Mouse (Mus musculus) heart, embryonic 15.5 days (tissue): ENCODE results near the gene Fbxo8. TPM values are rescaled to one million over a fixed set of nuclear protein-coding genes. Genes with fewer than 3 reads are reported as not detected.

ENCODE experiments used
- ATAC-seq: fragments of 200-750 bp; cut with Nextera tagmentation; replicated peaks from 2 replicates; pipeline ENCODE4 v1.8.0; 2017; ENCODE audit warnings: low read depth, moderate TSS enrichment; ENCODE audit not compliant: insufficient number of reproducible peaks, insufficient read depth, low FRiP score
- H3K27ac ChIP-seq: fragments of 300-500 bp; sonication (generic); 2 replicates; pipeline ENCODE4 v1.5.1; 2015; ENCODE audit warnings: mild to moderate bottlenecking, inconsistent platforms
- H3K27me3 ChIP-seq: fragments of 300-500 bp; sonication (generic); 2 replicates; pipeline ENCODE4 v1.6.1; 2015; ENCODE audit warnings: inconsistent platforms
- H3K36me3 ChIP-seq: fragments of 300-500 bp; sonication (generic); 2 replicates; pipeline ENCODE4 v1.6.1; 2015; ENCODE audit warnings: mild to moderate bottlenecking, inconsistent platforms
- H3K4me1 ChIP-seq: fragments of 300-500 bp; sonication (generic); replicated peaks from 2 replicates; pipeline ENCODE4 v1.6.1; 2015; ENCODE audit warnings: inconsistent platforms
- H3K4me2 ChIP-seq: fragments of 300-500 bp; sonication (generic); 2 replicates; pipeline ENCODE4 v1.6.1; 2015; ENCODE audit warnings: inconsistent platforms, mild to moderate bottlenecking, moderate library complexity
- H3K4me3 ChIP-seq: fragments of 300-500 bp; sonication (generic); 2 replicates; pipeline ENCODE4 v1.5.1; 2015; ENCODE audit warnings: mild to moderate bottlenecking, inconsistent platforms
- H3K9ac ChIP-seq: fragments of 300-500 bp; sonication (generic); 2 replicates; pipeline ENCODE4 v1.6.1; 2015; ENCODE audit warnings: mild to moderate bottlenecking, inconsistent platforms
- H3K9me3 ChIP-seq: fragments of 300-500 bp; sonication (generic); replicated peaks from 2 replicates; pipeline ENCODE4 v1.6.1; 2016; ENCODE audit warnings: inconsistent platforms
- WGBS: fragments of 180-500 bp; shearing (Covaris S2); methylation state at CpG from one replicate; pipeline ENCODE4 v1.1.7; 2015; ENCODE audit warnings: mixed read lengths; 5-methylcytosine and 5-hydroxymethylcytosine counted together
- polyA plus RNA-seq: library from polyadenylated mRNA; unstranded; fragments of >200 nt; fragmentation: Nextera tagmentation; extraction: Ambion mirVana; gene quantifications from 2 replicates; pipeline ENCODE4 v1.2.1, GENCODE M21; 2015

Fbxo8 gene
- 38.9 and 43.6 TPM in 2 replicates for polyA plus RNA-seq

- peak within 1 kb of the TSS; percentile 63 for H3K4me2 ChIP-seq
- H3K9me3 ChIP-seq: no peaks in the 10 kb centered on the region
- H3K27me3 ChIP-seq: no peaks in the 10 kb centered on the region
- H3K4me1 ChIP-seq: peaks cover 17% of the 10 kb centered on the region
- peak within 1 kb of the TSS; percentile 81 for H3K9ac ChIP-seq
- peak within 1 kb of the TSS; percentile 93 for H3K27ac ChIP-seq
- H3K36me3 ChIP-seq: no peaks in the 10 kb centered on the region
- whole genome bisulfite sequencing: under 1% methylated on average over 53 of the region's 53 CpGs
- peak; percentile 87 for ATAC-seq
- H3K4me3 ChIP-seq: peak within 1 kb of the TSS; percentile 96
Measured at GRCm38 (mm10) chr8:56550558-56551360, at the start of gene Fbxo8, which contains the start of gene Cep44. TSS of gene Fbxo8 (plus strand) at chr8:56551090. TSS of gene Cep44 (minus strand) at chr8:56551047.

- H3K4me1 ChIP-seq: no peaks in the 10 kb centered on the region
- H3K27ac ChIP-seq: no peak overlapping the region
- H3K9ac ChIP-seq: no peak overlapping the region
- no peaks in the 10 kb centered on the region for H3K9me3 ChIP-seq
- H3K4me2 ChIP-seq: no peak overlapping the region
- H3K36me3 ChIP-seq: no peaks in the 10 kb centered on the region
- no peaks in the 10 kb centered on the region for H3K27me3 ChIP-seq
- H3K4me3 ChIP-seq: no peak overlapping the region
- ATAC-seq: no peak
Measured at GRCm38 (mm10) chr8:56501911-56502310, 49.0 kb upstream of the Fbxo8 start.

- H3K4me1 ChIP-seq: no peaks in the 10 kb centered on the region
- no peaks in the 10 kb centered on the region for H3K27me3 ChIP-seq
- no peak overlapping the region for H3K27ac ChIP-seq
- H3K4me3 ChIP-seq: no peak overlapping the region
- no peak overlapping the region for H3K9ac ChIP-seq
- no peak for ATAC-seq
- H3K36me3 ChIP-seq: no peaks in the 10 kb centered on the region
- H3K4me2 ChIP-seq: no peak overlapping the region
- H3K9me3 ChIP-seq: no peaks in the 10 kb centered on the region
- WGBS: 58% methylated on average over 3 of the region's 3 CpGs
Measured at GRCm38 (mm10) chr8:56508318-56508951, 42.5 kb upstream of the Fbxo8 start.

- Histone ChIP-seq H3K9ac (no peak overlapping the region), H3K27ac (no peak overlapping the region), H3K36me3 (no peaks in the 10 kb centered on the region), H3K4me1 (no peaks in the 10 kb centered on the region), H3K9me3 (no peaks in the 10 kb centered on the region), H3K4me3 (no peak overlapping the region), H3K27me3 (no peaks in the 10 kb centered on the region), H3K4me2 (no peak overlapping the region)
- no peak for ATAC-seq
- whole genome bisulfite sequencing: 70% methylated on average over 4 of the region's 4 CpGs
Measured at GRCm38 (mm10) chr8:56508952-56509479, 41.9 kb upstream of the Fbxo8 start.

- H3K36me3 ChIP-seq: no peaks in the 10 kb centered on the region
- H3K27ac ChIP-seq: no peak overlapping the region
- H3K27me3 ChIP-seq: no peaks in the 10 kb centered on the region
- H3K4me3 ChIP-seq: no peak overlapping the region
- H3K4me1 ChIP-seq: no peaks in the 10 kb centered on the region
- no peak for ATAC-seq
- WGBS: 67% methylated on average over 6 of the region's 6 CpGs
- H3K9me3 ChIP-seq: no peaks in the 10 kb centered on the region
- no peak overlapping the region for H3K9ac ChIP-seq
- H3K4me2 ChIP-seq: no peak overlapping the region
Measured at GRCm38 (mm10) chr8:56518848-56519247, 32.0 kb upstream of the Fbxo8 start.

- Histone ChIP-seq H3K9me3 (no peaks in the 10 kb centered on the region), H3K36me3 (no peaks in the 10 kb centered on the region), H3K4me3 (no peak overlapping the region), H3K27me3 (no peaks in the 10 kb centered on the region), H3K9ac (no peak overlapping the region), H3K27ac (no peak overlapping the region), H3K4me2 (no peak overlapping the region), H3K4me1 (no peaks in the 10 kb centered on the region)
- ATAC-seq: peak; percentile 18; the same call in 1 of the 2 replicates
- WGBS: 60% methylated on average over 2 of the region's 2 CpGs
Measured at GRCm38 (mm10) chr8:56520249-56520648, 30.6 kb upstream of the Fbxo8 start.

GRCm38 (mm10) chr8:56521051-56521450 is 29.8 kb upstream of the Fbxo8 start:
- no peaks in the 10 kb centered on the region for H3K27me3 ChIP-seq
- H3K36me3 ChIP-seq: no peaks in the 10 kb centered on the region
- no peak for ATAC-seq
- no peak overlapping the region for H3K4me2 ChIP-seq
- no peak overlapping the region for H3K9ac ChIP-seq
- H3K27ac ChIP-seq: no peak overlapping the region
- no peaks in the 10 kb centered on the region for H3K9me3 ChIP-seq
- WGBS: 79% methylated on average over 4 of the region's 4 CpGs
- no peaks in the 10 kb centered on the region for H3K4me1 ChIP-seq
- no peak overlapping the region for H3K4me3 ChIP-seq

- H3K4me1 ChIP-seq: no peaks in the 10 kb centered on the region
- no peak overlapping the region for H3K9ac ChIP-seq
- no peak overlapping the region for H3K4me3 ChIP-seq
- H3K4me2 ChIP-seq: no peak overlapping the region
- 65% methylated on average over 6 of the region's 6 CpGs for WGBS
- H3K9me3 ChIP-seq: no peaks in the 10 kb centered on the region
- no peaks in the 10 kb centered on the region for H3K27me3 ChIP-seq
- ATAC-seq: no peak
- no peak overlapping the region for H3K27ac ChIP-seq
- H3K36me3 ChIP-seq: peaks cover 6% of the 10 kb centered on the region; the same call in 1 of the 2 replicates
Measured at GRCm38 (mm10) chr8:56528869-56529268, 22.0 kb upstream of the Fbxo8 start.

GRCm38 (mm10) chr8:56530359-56530758 is 20.5 kb upstream of the Fbxo8 start:
- ATAC-seq: no peak
- 2% methylated on average over 3 of the region's 3 CpGs for WGBS
- no peaks in the 10 kb centered on the region for H3K4me1 ChIP-seq
- no peaks in the 10 kb centered on the region for H3K9me3 ChIP-seq
- H3K27ac ChIP-seq: no peak overlapping the region
- H3K4me3 ChIP-seq: no peak overlapping the region
- no peak overlapping the region for H3K4me2 ChIP-seq
- H3K27me3 ChIP-seq: no peaks in the 10 kb centered on the region
- H3K36me3 ChIP-seq: peaks cover 6% of the 10 kb centered on the region; the same call in 1 of the 2 replicates
- H3K9ac ChIP-seq: no peak overlapping the region

GRCm38 (mm10) chr8:56540706-56541105 is 10.2 kb upstream of the Fbxo8 start:
- ATAC-seq: no peak
- H3K4me3 ChIP-seq: no peak overlapping the region
- H3K36me3 ChIP-seq: peaks cover 57% of the 10 kb centered on the region
- no peak overlapping the region for H3K4me2 ChIP-seq
- no peak overlapping the region for H3K27ac ChIP-seq
- no peaks in the 10 kb centered on the region for H3K4me1 ChIP-seq
- WGBS: 80% methylated on average over 7 of the region's 7 CpGs
- H3K27me3 ChIP-seq: no peaks in the 10 kb centered on the region
- H3K9ac ChIP-seq: no peak overlapping the region
- H3K9me3 ChIP-seq: no peaks in the 10 kb centered on the region

GRCm38 (mm10) chr8:56547866-56548265 is 3.0 kb upstream of the Fbxo8 start:
- no peak overlapping the region for H3K9ac ChIP-seq
- no peak overlapping the region for H3K27ac ChIP-seq
- ATAC-seq: no peak
- no peak overlapping the region for H3K4me3 ChIP-seq
- peaks cover 14% of the 10 kb centered on the region for H3K4me1 ChIP-seq
- H3K36me3 ChIP-seq: peaks cover 16% of the 10 kb centered on the region
- no peaks in the 10 kb centered on the region for H3K27me3 ChIP-seq
- no peak overlapping the region for H3K4me2 ChIP-seq
- H3K9me3 ChIP-seq: no peaks in the 10 kb centered on the region
- 84% methylated on average over 2 of the region's 2 CpGs for WGBS
